Mouse (Mus musculus): ENCODE data around the gene Ntn4. TPM values are rescaled to one million over a fixed set of nuclear protein-coding genes. Genes with fewer than 3 reads are reported as not detected.
"Not testable (repeated sequence)": the region's sequence is repeated elsewhere in the genome, so short reads cannot be mapped to it uniquely, and the experiment has no call there.

The Ntn4 gene
- polyA plus RNA-seq, 1 experiment from 2014 or later = 2.1 TPM

DNA sequence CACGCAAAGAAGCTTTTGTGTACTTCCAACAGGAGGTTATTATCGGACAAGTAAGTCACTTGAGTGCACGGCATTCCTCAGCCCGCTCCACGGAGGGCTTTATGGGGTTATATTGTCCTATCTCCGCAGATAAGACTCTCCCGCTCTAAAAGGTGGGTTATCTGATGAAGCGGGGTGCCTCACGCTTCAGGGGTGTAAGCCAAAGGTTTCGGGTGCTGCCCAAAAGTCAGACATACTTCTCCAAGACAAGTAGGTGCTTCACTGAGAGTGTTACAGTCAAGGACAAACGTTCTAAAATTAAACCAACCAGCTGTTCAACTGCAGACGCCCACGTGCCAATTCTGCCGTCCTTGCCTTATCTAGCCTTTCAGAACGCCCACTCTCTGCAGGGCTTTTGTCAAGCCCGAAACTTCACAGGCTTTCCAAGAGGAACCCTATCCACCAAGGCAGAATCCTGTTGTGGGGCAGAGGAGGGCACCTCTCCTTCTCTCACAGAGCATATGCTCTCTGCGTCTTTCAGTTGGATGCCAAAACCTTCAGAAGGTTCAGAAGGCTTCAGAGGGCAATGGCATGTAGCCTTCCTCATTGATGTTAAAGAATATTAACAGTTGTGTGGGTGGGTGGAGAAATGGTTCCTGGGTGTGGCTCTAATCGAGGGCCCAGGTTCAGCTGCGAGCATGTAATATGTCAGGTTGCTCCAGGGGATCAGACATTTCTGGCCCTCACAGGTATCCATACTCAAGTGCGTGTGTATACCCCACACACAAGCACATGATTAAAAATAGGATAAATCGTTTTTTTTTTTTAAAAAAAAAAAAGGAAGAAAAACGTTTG lies 32.4 kb downstream of the Ntn4 start:
- H3K4me3 ChIP-seq = no peak overlapping the region
- no peaks in the 10 kb centered on the region; the same call in 1 of the 2 replicates for H3K4me1 ChIP-seq
- H3K27ac ChIP-seq = no peak overlapping the region
- H3K9me3 ChIP-seq = no peaks in the 10 kb centered on the region
- peaks cover 5% of the 10 kb centered on the region for H3K36me3 ChIP-seq
- H3K27me3 ChIP-seq (replicated peaks) = no peaks in the 10 kb centered on the region
- H3K4me2 ChIP-seq (replicated peaks) = no peak overlapping the region
- WGBS = 80% methylated on average over 22 of the region's 22 CpGs
- no peak for ATAC-seq (ENCODE audit: low FRiP score, low read depth)
- H3K9ac ChIP-seq = no peak overlapping the region

DNA sequence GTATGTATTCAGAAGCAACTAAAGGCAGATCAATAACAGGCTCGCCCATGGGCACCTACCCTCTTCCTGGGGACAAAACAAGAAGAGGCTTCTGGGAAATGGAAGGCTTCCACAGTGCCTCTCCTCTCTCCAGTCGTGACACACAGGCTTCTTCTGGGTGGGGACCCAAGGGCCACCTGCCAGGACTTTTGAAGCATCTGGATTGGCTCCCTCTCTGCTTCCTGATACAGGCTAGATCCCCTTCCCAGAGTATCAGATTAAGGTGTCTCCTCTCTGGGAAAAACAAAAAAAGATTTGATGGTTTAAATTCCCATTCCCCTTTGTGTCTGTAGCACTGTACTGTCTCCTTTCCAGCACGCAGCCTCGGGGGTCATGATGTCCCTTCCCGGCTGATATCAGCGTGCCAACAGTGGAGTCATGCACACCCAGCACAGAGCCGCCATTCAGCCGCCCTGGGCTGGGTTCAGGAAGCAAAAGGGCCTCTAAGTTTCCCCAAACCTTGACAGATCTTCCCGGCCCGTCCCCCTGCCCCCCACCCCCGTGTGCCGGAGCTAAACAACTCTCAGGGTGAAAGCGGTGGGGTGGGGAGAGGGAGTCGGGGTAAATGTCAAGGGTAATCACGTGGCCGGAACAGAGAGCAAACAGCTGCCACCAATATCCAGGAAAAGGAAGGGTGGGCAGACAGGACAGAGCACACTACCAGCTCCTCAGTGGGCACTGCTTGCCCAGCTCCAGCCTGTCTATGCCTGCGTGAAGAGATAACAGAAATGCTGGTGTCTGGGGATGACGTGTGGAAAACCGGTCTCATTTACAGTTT lies 38.9 kb downstream of the Ntn4 start:
- Histone ChIP-seq H3K9ac (no peak overlapping the region), H3K36me3 (peaks cover 9% of the 10 kb centered on the region), H3K4me2 (replicated peaks) (peak overlapping the region; percentile 46), H3K9me3 (no peaks in the 10 kb centered on the region), H3K27me3 (replicated peaks) (no peaks in the 10 kb centered on the region), H3K27ac (no peak overlapping the region), H3K4me3 (no peak overlapping the region), H3K4me1 (peaks cover 13% of the 10 kb centered on the region)
- ATAC-seq (ENCODE audit: low FRiP score, low read depth) = peak; percentile 56; the same call in 1 of the 2 replicates
- 44% methylated on average over 19 of the region's 19 CpGs for WGBS

DNA sequence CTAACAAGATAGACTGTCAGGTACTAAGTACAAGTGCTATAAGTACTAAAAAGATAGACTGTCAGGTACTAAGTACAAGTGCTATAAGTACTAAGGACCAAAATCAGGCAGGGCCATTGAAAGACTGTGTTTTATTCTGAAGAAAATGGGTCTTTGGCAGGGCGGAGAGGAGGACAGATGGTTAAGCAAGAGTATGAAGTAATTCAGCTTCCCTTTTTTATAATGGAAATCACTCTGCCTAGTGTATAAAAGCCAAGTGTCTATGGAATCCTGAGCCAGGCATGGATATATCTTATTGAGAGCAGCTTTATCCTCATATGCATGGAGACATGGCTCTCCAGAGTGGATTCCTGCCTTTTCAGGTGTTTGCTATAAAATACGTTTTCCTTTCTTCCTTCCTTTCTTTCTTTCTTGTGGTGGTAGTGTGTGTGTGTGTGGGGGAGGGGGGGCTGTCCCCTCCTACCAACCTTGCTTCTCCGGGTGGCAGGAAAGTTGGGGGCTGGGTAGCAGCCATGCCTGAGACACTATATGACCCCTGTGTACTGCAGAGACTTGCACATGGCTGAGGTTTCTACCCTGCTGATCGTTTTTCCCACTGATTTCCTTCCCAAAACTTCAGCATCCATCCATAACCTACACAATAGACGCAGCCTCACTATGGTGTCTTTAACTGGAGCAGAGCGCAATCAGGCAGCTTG lies 40.3 kb downstream of the Ntn4 start:
- no peaks in the 10 kb centered on the region for H3K27me3 ChIP-seq (replicated peaks)
- H3K4me3 ChIP-seq = no peak overlapping the region
- WGBS = 53% methylated on average over 6 of the region's 6 CpGs
- H3K27ac ChIP-seq = no peak overlapping the region
- peaks cover 10% of the 10 kb centered on the region; the same call in 1 of the 2 replicates for H3K36me3 ChIP-seq
- ATAC-seq (ENCODE audit: low FRiP score, low read depth) = peak; percentile 13; the same call in 1 of the 2 replicates
- H3K9me3 ChIP-seq = no peaks in the 10 kb centered on the region
- no peak overlapping the region for H3K4me2 ChIP-seq (replicated peaks)
- peaks cover 13% of the 10 kb centered on the region for H3K4me1 ChIP-seq
- no peak overlapping the region for H3K9ac ChIP-seq

DNA sequence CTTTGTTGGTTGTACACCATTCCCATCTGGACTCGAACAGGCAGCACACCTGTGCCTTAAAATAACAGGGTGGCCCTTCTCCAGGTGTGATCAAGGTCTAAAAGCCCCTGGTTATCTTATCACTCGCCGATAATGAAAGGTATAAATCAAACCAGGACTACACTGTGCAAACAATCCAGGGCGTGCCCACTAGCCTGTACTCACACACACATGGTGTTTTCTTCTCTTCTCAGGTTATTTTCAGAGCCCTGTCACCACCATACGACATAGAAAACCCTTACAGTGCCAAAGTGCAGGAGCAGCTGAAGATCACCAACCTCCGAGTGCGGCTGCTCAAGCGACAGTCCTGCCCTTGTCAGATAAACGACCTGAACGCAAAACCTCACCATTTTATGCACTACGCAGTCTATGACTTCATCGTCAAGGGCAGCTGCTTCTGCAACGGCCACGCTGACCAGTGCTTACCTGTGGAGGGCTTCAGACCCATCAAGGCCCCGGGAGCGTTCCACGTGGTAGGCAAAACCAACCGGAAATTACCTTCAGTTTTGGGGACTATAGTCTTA lies 41.8 kb downstream of the Ntn4 start:
- no peak overlapping the region for H3K9ac ChIP-seq
- no peaks in the 10 kb centered on the region for H3K27me3 ChIP-seq (replicated peaks)
- no peak overlapping the region for H3K4me2 ChIP-seq (replicated peaks)
- 90% methylated on average over 18 of the region's 18 CpGs for WGBS
- no peak overlapping the region for H3K4me3 ChIP-seq
- H3K9me3 ChIP-seq = no peaks in the 10 kb centered on the region
- no peak for ATAC-seq (ENCODE audit: low FRiP score, low read depth)
- H3K27ac ChIP-seq = no peak overlapping the region
- H3K4me1 ChIP-seq = peaks cover 13% of the 10 kb centered on the region
- peaks cover 13% of the 10 kb centered on the region; the same call in 1 of the 2 replicates for H3K36me3 ChIP-seq

DNA sequence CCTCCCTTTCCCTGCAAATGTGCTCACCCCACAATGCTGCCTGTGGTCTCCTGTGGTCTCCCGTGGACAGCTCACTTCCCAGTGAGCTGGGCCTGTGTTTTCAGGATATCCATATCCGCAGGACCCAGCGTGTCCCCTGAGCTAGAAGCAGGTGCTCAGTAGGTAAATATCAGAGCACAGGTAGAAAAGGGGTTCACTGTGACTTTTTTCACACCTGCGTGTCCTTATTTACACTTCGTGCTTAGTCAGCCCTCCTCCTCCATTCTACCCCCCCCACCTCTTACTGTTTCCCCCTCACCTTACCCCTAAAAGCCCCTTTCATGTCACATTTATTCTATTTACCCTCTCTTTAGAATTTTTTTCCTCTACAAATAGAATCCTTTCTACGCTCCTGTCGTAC lies 42.7 kb downstream of the Ntn4 start:
- Histone ChIP-seq H3K9me3 (no peaks in the 10 kb centered on the region), H3K4me3 (no peak overlapping the region), H3K27me3 (replicated peaks) (no peaks in the 10 kb centered on the region), H3K36me3 (peaks cover 13% of the 10 kb centered on the region; the same call in 1 of the 2 replicates), H3K4me1 (peaks cover 13% of the 10 kb centered on the region), H3K4me2 (replicated peaks) (no peak overlapping the region), H3K9ac (no peak overlapping the region), H3K27ac (no peak overlapping the region)
- no peak for ATAC-seq (ENCODE audit: low FRiP score, low read depth)
- WGBS = 95% methylated on average over 7 of the region's 7 CpGs

DNA sequence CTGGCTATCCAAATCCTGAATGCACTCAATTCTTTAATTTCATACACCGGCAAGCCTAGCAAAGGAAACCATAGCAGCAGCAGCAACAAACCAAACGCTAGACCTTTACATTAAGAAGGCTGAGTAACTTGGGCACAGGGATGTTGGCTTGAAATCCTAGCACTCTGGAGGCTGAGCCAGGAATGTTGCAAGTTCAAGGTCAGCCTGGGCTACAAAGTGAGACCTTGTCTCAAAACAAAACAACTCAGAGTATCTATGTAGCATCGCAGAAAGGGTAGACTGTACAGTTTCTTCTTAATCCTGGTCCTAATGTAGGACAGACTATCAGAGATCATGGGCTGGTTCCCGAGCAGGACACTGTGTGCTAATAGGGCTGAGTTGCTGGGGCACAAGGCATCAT lies 43.4 kb downstream of the Ntn4 start:
- peaks cover 13% of the 10 kb centered on the region; the same call in 1 of the 2 replicates for H3K36me3 ChIP-seq
- H3K4me2 ChIP-seq (replicated peaks) = no peak overlapping the region
- H3K27ac ChIP-seq = no peak overlapping the region
- no peaks in the 10 kb centered on the region for H3K27me3 ChIP-seq (replicated peaks)
- no peak overlapping the region for H3K4me3 ChIP-seq
- peaks cover 13% of the 10 kb centered on the region for H3K4me1 ChIP-seq
- no peaks in the 10 kb centered on the region for H3K9me3 ChIP-seq
- H3K9ac ChIP-seq = no peak overlapping the region
- no peak for ATAC-seq (ENCODE audit: low FRiP score, low read depth)
- WGBS = 89% methylated on average over 4 of the region's 4 CpGs

DNA sequence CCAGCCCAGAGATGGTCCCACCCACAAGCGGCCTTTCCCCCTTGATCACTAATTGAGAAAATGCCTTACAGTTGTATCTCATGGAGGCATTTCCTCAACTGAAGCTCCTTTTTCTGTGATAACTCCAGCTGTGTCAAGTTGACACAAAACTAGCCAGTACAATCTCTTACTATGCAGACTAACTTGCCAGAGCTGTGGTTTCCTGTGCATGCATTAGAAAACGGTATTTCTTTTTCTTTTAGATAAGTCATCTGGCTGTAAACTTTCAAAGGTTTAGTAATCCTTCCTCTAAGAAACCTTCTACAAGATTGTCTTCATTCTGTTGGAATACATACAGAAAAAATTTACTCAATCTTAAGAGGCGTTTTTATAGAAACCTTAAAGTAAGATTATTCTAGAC lies 44.9 kb downstream of the Ntn4 start:
- peaks cover 13% of the 10 kb centered on the region; the same call in 1 of the 2 replicates for H3K36me3 ChIP-seq
- H3K4me2 ChIP-seq (replicated peaks); H3K4me1 ChIP-seq; H3K9me3 ChIP-seq; H3K9ac ChIP-seq; H3K27me3 ChIP-seq (replicated peaks); ATAC-seq (ENCODE audit: low FRiP score, low read depth); H3K27ac ChIP-seq; H3K4me3 ChIP-seq: not testable (repeated sequence)
- 91% methylated on average over 3 of the region's 3 CpGs for WGBS

DNA sequence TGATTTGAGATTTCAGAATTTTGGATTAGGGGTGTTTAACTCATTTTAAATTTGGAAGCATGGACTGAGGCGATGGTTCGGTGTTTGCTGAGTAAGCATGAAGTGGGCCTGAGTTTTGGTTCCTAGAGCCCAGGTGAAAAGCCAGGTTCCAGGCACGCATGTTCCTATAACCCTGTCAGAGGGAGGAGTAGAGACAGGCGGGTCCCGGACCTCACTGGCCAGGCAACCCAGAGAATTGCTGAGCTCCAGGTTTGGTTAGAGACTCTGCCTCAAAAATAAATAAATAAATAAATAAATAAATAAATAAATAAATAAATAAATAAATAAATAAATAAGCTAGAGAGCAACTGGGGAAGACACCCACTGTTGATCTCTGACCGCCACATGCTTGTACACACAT lies 46.1 kb downstream of the Ntn4 start:
- H3K4me2 ChIP-seq (replicated peaks) = no peak overlapping the region
- no peak for ATAC-seq (ENCODE audit: low FRiP score, low read depth)
- WGBS = 95% methylated on average over 6 of the region's 6 CpGs
- H3K4me3 ChIP-seq = no peak overlapping the region
- H3K27me3 ChIP-seq (replicated peaks) = no peaks in the 10 kb centered on the region
- H3K9me3 ChIP-seq = no peaks in the 10 kb centered on the region
- H3K27ac ChIP-seq = no peak overlapping the region
- no peak overlapping the region for H3K9ac ChIP-seq
- peaks cover 13% of the 10 kb centered on the region; the same call in 1 of the 2 replicates for H3K36me3 ChIP-seq
- no peaks in the 10 kb centered on the region for H3K4me1 ChIP-seq

DNA sequence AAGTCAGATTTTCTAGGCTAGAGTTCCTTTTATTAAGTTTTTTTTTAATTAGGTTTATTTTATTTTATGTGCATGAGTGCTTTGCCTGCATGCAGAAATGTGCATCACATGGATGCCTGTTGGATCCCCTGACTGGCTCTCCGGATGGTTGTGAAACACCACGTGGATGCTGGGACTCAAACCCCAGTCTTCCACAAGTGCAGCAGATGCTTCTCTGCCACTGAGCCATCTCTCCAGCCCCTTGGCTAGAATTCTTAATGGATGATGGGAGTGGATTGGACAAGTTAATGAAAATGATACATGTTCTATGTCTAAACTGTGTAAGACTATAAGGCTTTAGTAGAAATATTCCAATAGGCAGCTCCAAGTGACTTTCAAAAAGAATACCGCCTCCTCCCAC lies 47.3 kb downstream of the Ntn4 start:
- Histone ChIP-seq H3K4me3 (no peak overlapping the region), H3K36me3 (peaks cover 13% of the 10 kb centered on the region; the same call in 1 of the 2 replicates), H3K9ac (no peak overlapping the region), H3K27ac (no peak overlapping the region), H3K27me3 (replicated peaks) (no peaks in the 10 kb centered on the region), H3K4me1 (no peaks in the 10 kb centered on the region), H3K4me2 (replicated peaks) (no peak overlapping the region), H3K9me3 (no peaks in the 10 kb centered on the region)
- ATAC-seq (ENCODE audit: low FRiP score, low read depth) = no peak
- 94% methylated on average over 3 of the region's 3 CpGs for WGBS

DNA sequence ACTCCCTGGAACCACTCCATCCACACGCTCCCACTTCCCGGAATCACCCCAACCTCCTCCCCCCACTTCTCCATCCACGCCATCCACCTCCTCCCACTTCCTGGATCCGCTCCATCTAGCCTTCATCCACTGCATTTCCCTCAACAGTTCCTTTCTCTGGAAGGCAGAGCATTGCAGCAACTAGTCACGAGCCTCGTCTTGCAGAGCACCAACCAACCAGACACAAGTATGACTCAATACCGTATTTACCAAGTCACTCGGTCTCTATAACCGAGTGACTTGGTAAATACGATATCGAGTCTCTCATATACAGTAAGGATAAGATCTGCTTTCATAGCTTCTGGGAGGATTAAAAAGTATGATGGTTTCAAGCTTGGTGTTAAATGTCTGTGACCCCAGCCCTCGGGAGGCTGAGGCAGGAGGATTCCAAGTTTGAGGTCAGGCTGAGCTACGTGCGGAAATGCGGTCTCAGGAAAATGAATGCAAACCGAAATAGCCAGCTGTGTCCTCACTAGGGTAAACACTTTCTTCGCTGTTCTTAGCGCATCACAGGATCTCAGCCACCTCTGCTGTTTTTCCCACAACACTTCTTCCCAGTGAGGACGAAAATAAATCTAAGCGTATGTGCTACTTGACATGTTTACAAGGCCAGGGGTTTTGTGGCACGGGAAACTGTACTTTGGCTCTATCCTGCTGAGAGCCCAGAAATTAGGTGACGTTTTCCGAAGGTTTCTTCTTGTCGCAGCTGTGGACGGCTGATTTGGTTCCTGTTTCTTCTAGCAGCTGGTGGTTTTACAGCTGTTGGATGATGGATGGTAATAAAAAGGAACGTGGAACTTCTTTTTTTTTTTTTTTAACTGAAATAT lies 48.1 kb downstream of the Ntn4 start:
- no peaks in the 10 kb centered on the region for H3K4me1 ChIP-seq
- no peak overlapping the region for H3K9ac ChIP-seq
- WGBS = 80% methylated on average over 26 of the region's 26 CpGs
- H3K27ac ChIP-seq = no peak overlapping the region
- H3K27me3 ChIP-seq (replicated peaks) = no peaks in the 10 kb centered on the region
- ATAC-seq (ENCODE audit: low FRiP score, low read depth) = no peak
- no peaks in the 10 kb centered on the region for H3K9me3 ChIP-seq
- H3K36me3 ChIP-seq = peaks cover 9% of the 10 kb centered on the region; the same call in 1 of the 2 replicates
- no peak overlapping the region for H3K4me2 ChIP-seq (replicated peaks)
- H3K4me3 ChIP-seq = no peak overlapping the region

DNA sequence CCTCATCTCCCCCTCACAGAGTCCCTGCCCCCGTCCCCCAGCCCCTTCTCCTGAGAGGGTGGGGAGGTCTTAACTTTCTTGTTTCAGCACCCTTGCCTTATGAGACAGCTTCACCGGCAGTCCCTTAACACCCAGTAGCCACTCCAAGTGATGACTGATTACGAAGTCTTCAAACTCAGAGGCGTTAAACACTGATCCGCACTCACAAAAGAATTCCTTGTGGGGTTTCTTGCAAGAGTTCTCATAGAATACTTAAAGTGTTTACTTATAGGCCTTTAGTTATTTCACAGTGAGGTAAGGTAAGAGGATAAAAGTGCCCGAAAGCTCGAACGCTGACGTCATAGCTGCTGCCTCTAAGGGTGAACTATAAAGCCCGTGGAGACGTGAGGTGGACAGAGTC lies 50.9 kb downstream of the Ntn4 start:
- ATAC-seq (ENCODE audit: low FRiP score, low read depth) = no peak
- WGBS = 72% methylated on average over 11 of the region's 11 CpGs

More for the DNA sequence above, 50.9 kb downstream of the Ntn4 start:
- Histone ChIP-seq H3K4me1 (no peaks in the 10 kb centered on the region), H3K27ac (no peak overlapping the region), H3K4me3 (no peak overlapping the region), H3K9me3 (no peaks in the 10 kb centered on the region), H3K9ac (no peak overlapping the region), H3K4me2 (replicated peaks) (no peak overlapping the region), H3K27me3 (replicated peaks) (no peaks in the 10 kb centered on the region), H3K36me3 (peaks cover 3% of the 10 kb centered on the region; the same call in 1 of the 2 replicates)
